Mouse (Mus musculus): ENCODE data around the gene Stx7.

- TF ChIP-seq CTCF (IDR thresholded peaks at IDR 0.05; ENCODE audit: control insufficient read depth, insufficient read depth, low read length) (no peak), POLR2A (IDR thresholded peaks at IDR 0.05; ENCODE audit: borderline replicate concordance, control insufficient read depth, low read depth, low read length) (no peak)
These were observed 11.2 kb downstream of the Stx7 start for GRCm38 (mm10) chr10:24160349-24160748.

Data from bone marrow, adult 2 months (tissue).